Mouse (Mus musculus) liver, embryonic 14.5 days (tissue): ENCODE measurements around the gene Sec14l1. TPM values are rescaled to one million over a fixed set of nuclear protein-coding genes. Genes with fewer than 3 reads are reported as not detected.

ENCODE experiments used
- ATAC-seq: fragments of 200-750 bp; cut with Nextera tagmentation; 2 replicates; pipeline ENCODE4 v1.8.0; 2017; ENCODE audit warnings: moderate number of reproducible peaks, mild to moderate bottlenecking, moderate library complexity; ENCODE audit not compliant: insufficient read depth
- DNase-seq, 3 experiments: peaks; one replicate each; pipeline ENCODE4 v3.0.0-alpha.2; 2012 to 2013; ENCODE audit warnings: low read depth in 3 of 3, low spot score in 3 of 3
- H3K27ac ChIP-seq: fragments of 300-500 bp; sonication (generic); 2 replicates; pipeline ENCODE4 v1.5.1; 2014; ENCODE audit warnings: moderate library complexity, mild to moderate bottlenecking, control low read depth, inconsistent platforms
- H3K27me3 ChIP-seq: fragments of 300-500 bp; sonication (generic); 2 replicates; pipeline ENCODE4 v1.6.1; 2014; ENCODE audit warnings: mild to moderate bottlenecking, low read length, moderate library complexity; ENCODE audit not compliant: control insufficient read depth, insufficient read depth
- H3K36me3 ChIP-seq: fragments of 300-500 bp; sonication (generic); replicated peaks from 2 replicates; pipeline ENCODE4 v1.6.1; 2014; ENCODE audit warnings: low read depth; ENCODE audit not compliant: control insufficient read depth, insufficient read depth
- H3K4me1 ChIP-seq, 2 experiments: fragments of 200-500 bp in 1 of 2; fragments of 300-500 bp in 1 of 2; sonication (generic) in 1 of 2; replicated peaks; 2 replicates each; pipeline ENCODE4 v1.6.1; 2012 to 2014; ENCODE audit warnings: antibody characterized with exemption in 1 of 2, inconsistent platforms in 1 of 2, low read length in 1 of 2; ENCODE audit not compliant: control insufficient read depth in 2 of 2, insufficient read depth in 2 of 2
- H3K4me2 ChIP-seq: fragments of 300-500 bp; sonication (generic); 2 replicates; pipeline ENCODE4 v1.6.1; 2014; ENCODE audit warnings: low read depth, mild to moderate bottlenecking, control low read depth, moderate library complexity
- H3K4me3 ChIP-seq, 2 experiments: fragments of 200-500 bp in 1 of 2; fragments of 300-500 bp in 1 of 2; sonication (generic) in 1 of 2; 2 replicates each; pipeline ENCODE4 v1.5.1; 2012 to 2014; ENCODE audit warnings: low read depth in 2 of 2, low read length in 2 of 2, mild to moderate bottlenecking in 2 of 2, control low read depth in 1 of 2, inconsistent platforms in 1 of 2, moderate library complexity in 1 of 2; ENCODE audit not compliant: insufficient read depth in 1 of 2
- H3K9ac ChIP-seq: fragments of 300-500 bp; sonication (generic); replicated peaks from 2 replicates; pipeline ENCODE4 v1.6.1; 2014; ENCODE audit warnings: mild to moderate bottlenecking, control low read depth, moderate library complexity
- H3K9me3 ChIP-seq: fragments of 300-500 bp; sonication (generic); 2 replicates; pipeline ENCODE4 v1.6.1; 2016; ENCODE audit warnings: low read length, mixed read lengths; ENCODE audit not compliant: control insufficient read depth
- CTCF ChIP-seq: IDR thresholded peaks from 2 replicates; pipeline ENCODE4 v1.5.1; 2016; ENCODE audit warnings: antibody characterized with exemption, low read depth, control low read depth
- EP300 ChIP-seq: IDR thresholded peaks from 2 replicates; pipeline ENCODE4 v1.6.1; 2016; ENCODE audit warnings: antibody characterized with exemption, low read depth
- WGBS: fragments of 180-500 bp; shearing (Covaris S2); extraction: QIAGEN DNeasy Blood & Tissue Kit; methylation state at CpG from one replicate; pipeline ENCODE4 v1.1.7; 2014; ENCODE audit not compliant: insufficient replicate concordance; 5-methylcytosine and 5-hydroxymethylcytosine counted together
- polyA plus RNA-seq, 2 experiments: library from polyadenylated mRNA; depleted of rRNA in 1 of 2; stranded (reverse) in 1 of 2; unstranded in 1 of 2; fragments of >200 nt; fragmentation: Nextera tagmentation in 1 of 2; extraction: Ambion mirVana in 1 of 2; gene quantifications; 2 replicates each; pipeline versions ENCODE4 v1.2.1 to v1.2.3; 2012 to 2014

Gene Sec14l1
- polyA plus RNA-seq, 2 experiments = 10.5 to 13.0 TPM

DNA sequence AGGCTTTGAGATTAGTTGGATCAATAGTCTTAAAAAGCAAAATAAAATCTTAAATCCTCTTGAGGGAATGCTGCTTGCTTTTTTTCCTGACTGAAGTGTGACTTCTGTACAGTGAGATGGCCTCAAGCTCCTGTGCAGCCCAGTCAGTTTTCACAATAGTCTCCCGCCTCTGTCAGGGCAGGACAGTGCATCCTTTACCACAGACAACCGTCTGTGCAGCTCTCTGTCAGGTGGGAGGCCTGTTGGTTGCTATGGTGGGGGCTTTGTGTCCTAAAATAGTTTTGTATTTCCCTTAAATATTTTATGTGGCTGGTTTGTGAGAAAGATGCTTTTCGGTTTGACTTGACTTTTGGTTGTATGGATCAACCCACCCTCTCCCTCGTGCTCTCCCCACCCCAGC is 3.3 kb downstream of the Sec14l1 start:
- 74% methylated on average over 4 of the region's 4 CpGs for WGBS
- Histone ChIP-seq H3K4me2 (no peak overlapping the region), H3K4me3 (no peak overlapping the region), H3K9me3 (no peaks in the 10 kb centered on the region), H3K27ac (no peak overlapping the region), H3K27me3 (no peaks in the 10 kb centered on the region), H3K36me3 (peaks cover 10% of the 10 kb centered on the region), H3K4me1 (peaks cover 21 to 27% of the 10 kb centered on the region in 2 experiments), H3K9ac (no peak overlapping the region)
- DNase-seq (no peak), ATAC-seq (no peak)
- TF ChIP-seq CTCF = no peak
- TF ChIP-seq EP300 = no peak

DNA sequence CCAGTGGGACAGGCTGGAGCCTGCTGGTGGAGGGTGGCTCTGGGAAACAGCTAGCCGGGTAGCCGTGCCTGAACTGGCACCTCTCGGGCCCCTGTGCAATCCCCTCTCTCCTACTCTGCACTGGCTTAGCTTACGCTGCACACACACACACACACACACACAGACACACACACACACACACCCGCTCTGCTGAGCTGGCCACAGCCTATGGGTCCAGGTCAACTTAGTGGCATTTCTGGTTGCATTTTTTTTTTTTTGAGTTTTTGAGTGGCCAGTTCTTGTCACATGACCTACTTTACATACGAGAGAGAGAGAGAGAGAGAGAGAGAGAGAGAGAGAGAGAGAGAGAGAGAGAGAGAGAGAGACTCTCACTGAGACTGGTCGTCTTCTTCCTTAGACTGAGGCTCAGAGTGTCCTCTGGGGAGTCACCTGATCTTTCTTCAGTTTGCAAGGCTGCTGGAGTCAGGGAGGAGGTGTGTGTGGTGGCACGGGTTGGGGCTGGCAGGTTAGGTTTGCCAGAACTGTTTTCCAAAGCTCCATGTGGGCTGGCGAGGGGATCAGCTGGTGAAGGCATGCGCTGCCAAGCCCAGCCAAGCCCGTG is 3.9 kb downstream of the Sec14l1 start:
- Histone ChIP-seq H3K4me1 (peaks cover 16 to 21% of the 10 kb centered on the region in 2 experiments), H3K9me3 (no peaks in the 10 kb centered on the region), H3K4me2 (no peak overlapping the region), H3K36me3 (peaks cover 10% of the 10 kb centered on the region), H3K27ac (no peak overlapping the region), H3K9ac (no peak overlapping the region), H3K4me3 (no peak overlapping the region), H3K27me3 (no peaks in the 10 kb centered on the region)
- 80% methylated on average over 10 of the region's 11 CpGs for WGBS
- no peak for ATAC-seq
- no peak for DNase-seq
- TF ChIP-seq EP300 = no peak
- TF ChIP-seq CTCF = no peak

DNA sequence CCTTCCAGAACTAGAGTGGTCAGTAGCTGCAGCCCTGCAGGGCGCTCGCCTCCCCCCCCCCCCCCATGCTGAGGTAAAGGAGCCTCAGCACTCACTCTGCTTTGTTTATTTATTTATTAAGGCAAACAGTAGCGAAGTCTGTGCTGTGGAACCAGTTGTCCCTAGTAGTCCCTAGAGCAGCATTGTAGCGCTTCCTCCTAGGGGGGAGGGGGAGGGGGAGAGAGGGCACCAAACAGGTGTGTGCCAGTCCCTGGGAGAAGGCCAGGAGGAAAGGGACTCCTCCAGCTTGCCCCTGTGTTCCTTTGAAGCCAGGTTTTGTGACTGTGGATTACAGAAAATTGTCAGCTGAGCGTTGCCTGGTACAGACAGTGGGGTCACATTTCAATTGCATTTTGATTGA is 4.8 kb downstream of the Sec14l1 start:
- no peak overlapping the region for H3K4me2 ChIP-seq
- no peak overlapping the region for H3K27ac ChIP-seq

DNA sequence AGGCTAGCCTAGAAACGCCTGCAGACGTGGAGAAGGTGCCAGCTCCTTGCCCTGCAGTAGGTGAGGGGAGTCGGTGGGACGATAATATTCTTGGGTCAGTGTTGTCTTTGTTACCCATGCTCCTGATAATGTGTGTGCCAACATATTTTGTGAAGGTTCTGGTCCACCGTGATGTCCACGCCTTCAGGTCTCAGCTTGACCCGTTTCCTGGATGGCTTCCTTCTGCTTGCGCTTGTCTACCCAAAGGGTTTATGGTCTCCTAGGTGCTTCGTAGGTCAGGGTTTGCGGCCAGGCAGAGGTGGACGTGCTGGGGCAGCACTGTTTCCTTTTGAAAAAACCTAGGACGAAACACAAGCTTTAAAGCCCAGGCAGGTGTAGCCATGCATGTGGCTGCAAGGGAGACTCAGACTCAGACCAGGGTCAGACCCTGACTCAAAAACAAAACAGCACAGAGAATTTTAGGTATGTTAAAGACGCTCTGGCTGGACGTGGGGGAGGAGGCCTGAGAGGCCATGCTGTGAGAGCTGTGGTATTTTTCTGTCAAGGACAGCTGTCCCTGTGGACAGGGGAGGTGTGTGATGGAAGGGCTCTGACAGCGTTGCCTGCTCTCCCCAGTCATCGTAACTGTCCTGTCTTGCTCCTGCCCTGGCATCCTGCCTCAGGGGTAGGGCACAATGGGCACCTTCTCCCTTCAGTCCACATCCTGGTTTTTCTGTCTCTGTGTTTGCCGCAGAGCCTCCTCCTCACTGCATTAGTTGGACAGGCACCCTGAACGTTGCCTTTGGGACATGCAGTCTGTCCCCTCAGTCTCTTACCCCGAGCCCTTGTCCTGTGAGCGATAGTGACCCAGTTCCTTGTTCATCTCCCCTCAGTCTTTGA is 5.6 kb downstream of the Sec14l1 start:
- Histone ChIP-seq H3K27me3 (no peaks in the 10 kb centered on the region), H3K4me2 (no peak overlapping the region), H3K9ac (no peak overlapping the region), H3K4me3 (no peak overlapping the region), H3K36me3 (peaks cover 10% of the 10 kb centered on the region), H3K27ac (no peak overlapping the region), H3K4me1 (peaks cover 13 to 16% of the 10 kb centered on the region in 2 experiments), H3K9me3 (no peaks in the 10 kb centered on the region)
- TF ChIP-seq EP300 (no peak), CTCF (no peak)
- 65% methylated on average over 20 of the region's 20 CpGs for WGBS
- ATAC-seq (no peak), DNase-seq (no peak)

More for the DNA sequence above, 4.8 kb downstream of the Sec14l1 start:
- H3K4me1 ChIP-seq = peaks cover 13 to 16% of the 10 kb centered on the region in 2 experiments
- H3K36me3 ChIP-seq = peaks cover 10% of the 10 kb centered on the region
- no peak for TF ChIP-seq EP300
- no peak for TF ChIP-seq CTCF
- no peak for DNase-seq
- H3K9ac ChIP-seq = no peak overlapping the region
- H3K4me3 ChIP-seq = no peak overlapping the region
- 87% methylated on average over 5 of the region's 5 CpGs for WGBS
- no peaks in the 10 kb centered on the region for H3K9me3 ChIP-seq
- H3K27me3 ChIP-seq = no peaks in the 10 kb centered on the region
- no peak for ATAC-seq

DNA sequence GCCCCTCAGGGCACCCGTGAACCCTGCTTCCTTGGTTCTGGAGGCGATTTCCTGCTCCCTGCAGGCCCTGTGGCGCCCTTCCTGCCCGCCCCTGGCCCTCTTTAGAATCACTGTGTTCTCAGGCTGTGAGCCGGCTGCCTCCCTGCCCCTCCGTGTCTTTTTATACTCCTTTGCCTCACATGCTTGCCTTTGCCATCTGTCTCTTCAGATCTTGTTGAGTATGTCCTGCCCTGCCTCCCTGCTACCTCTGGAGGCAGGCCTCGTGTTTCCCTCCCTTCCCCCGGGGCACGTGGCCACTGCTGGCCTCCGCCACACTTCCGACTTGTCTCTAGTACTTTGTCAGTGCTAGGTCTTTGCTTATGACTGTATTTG is 6.2 kb downstream of the Sec14l1 start:
- no peak for DNase-seq
- no peak for ATAC-seq
- Histone ChIP-seq H3K36me3 (peaks cover 10% of the 10 kb centered on the region), H3K27me3 (no peaks in the 10 kb centered on the region), H3K9me3 (no peaks in the 10 kb centered on the region), H3K4me2 (no peak overlapping the region), H3K4me1 (peaks cover 10 to 14% of the 10 kb centered on the region in 2 experiments), H3K4me3 (no peak overlapping the region), H3K9ac (no peak overlapping the region), H3K27ac (no peak overlapping the region)
- WGBS = 57% methylated on average over 11 of the region's 11 CpGs
- TF ChIP-seq EP300 = no peak
- TF ChIP-seq CTCF = no peak
